Mouse (Mus musculus): ENCODE measurements around the gene Smco4.
"Not testable (repeated sequence)": the region's sequence is repeated elsewhere in the genome, so short reads cannot be mapped to it uniquely, and the experiment has no call there.

Gene Smco4

DNA sequence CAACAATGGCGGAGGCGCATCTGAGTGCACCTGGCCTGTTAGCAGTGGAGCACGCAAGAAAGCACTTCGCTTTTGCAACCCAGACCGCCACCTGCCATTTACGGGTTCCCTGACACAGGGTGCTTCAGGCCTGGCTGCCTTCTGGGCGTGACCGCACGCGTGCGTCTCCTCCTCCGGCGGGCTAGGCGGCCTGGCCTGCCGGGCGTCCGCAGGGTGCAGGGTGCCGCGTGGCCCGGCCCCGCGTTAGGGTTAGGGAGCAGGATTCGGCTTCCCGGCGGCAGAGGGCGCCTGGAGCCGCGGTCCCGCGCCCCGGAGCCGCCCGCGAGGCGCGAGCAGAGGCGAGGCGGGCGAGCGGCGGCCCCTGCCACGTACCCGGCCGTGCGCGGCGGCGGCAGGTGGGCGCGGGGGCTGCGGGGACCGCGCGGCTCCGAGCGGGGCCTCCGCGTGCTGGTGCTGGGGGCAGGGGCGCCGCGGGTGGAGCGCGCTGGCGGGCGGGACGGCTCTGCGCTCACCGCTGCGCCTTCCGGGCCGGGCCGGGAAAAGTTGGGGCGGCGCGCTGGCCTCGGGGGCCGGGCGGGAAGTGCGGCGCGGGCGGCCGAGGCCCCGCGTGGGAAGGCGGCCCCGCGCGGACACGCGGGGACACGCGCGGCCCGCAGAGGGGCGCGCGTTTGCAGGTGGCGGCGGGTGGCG is at the start of gene Smco4:
Smco4 (plus strand) TSS at position 198 of the 690 bp plus-strand sequence.
- peak; percentile 72 for DNase-seq (ENCODE audit: low read depth, low spot score)

DNA sequence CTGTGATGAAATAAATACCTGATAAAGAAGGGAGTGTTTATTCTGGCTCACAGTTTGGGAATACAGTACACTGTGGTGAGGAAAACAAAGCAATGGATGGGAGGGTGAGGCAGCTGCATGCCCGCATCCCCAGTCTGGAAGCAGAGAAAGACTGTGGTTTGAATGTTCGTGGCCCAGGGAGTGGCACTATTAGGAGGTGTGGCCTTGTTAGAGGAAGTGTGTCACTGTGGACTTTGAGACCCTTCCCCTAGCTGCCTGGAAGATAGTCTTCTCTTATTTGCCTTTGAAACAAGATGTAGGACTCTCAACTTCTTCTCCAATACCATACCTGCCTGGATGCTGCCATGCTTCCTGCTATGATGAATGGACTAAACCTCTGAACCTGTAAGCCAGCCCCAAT is 45.8 kb upstream of the Smco4 start:
- DNase-seq (ENCODE audit: low read depth, low spot score) = no peak

- no peak for DNase-seq (ENCODE audit: low read depth, low spot score)
Observed at GRCm38 (mm10) chr9:15450921-15451320, 42.3 kb upstream of the Smco4 start.

- no peak for DNase-seq (ENCODE audit: low read depth, low spot score)
Observed at GRCm38 (mm10) chr9:15472256-15472655, 21.0 kb upstream of the Smco4 start.

DNA sequence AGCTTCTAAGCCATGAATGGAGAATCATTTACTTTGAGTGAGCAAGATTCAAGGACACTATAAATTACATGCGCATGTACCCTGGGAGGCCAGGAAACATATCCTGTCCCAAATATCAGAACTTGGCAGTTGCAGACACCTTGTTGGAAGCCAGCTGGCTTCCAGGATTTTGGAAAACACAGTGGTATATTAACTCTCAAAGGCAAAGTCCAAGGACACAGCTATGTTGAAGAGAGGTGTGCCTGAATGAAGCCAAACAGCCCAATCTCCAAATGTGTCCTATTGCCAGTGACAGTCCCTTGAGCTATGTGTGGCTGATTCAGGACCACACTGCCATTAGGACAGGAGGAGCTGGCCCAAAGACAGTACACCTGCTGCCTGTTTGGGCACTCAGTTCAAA is 20.0 kb upstream of the Smco4 start:
- DNase-seq (ENCODE audit: low read depth, low spot score) = no peak

GRCm38 (mm10) chr9:15477556-15477955 is 15.7 kb upstream of the Smco4 start:
- DNase-seq (ENCODE audit: low read depth, low spot score) = no peak

DNA sequence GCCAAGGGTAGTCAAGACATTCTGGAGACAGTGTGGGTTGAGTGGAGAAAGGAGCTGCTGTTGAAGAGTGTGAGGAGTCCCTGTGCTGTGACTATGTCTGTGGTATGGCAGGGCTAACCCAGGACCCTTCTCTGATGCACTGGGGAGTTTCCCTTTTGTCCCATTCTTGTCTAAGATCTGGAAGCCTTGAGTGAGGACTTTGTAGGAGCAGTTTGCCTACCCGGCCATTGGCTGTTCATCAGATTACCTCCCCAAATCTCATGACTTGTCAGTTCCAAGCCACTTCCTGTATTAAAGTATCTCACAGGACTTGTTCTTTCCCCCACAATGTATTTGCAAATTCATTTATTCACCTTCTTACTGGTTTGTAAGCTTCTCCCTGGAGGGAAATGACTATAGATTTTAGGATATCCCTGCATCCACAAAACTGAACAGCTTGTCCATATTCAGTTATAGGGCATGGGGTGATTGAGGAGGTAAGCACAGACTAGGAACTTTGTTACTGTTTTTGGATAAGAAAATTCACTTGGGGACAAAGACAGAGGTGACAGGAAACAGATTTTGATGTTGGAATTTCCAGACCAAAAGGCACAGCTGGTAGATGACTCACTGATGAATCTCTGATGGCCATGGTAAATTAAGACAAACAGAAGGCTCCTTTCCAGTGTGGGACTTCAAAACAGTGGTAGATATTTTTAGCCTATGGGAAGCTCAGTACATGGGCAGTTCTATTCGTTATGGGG is 5.4 kb upstream of the Smco4 start:
- DNase-seq (ENCODE audit: low read depth, low spot score) = no peak

DNA sequence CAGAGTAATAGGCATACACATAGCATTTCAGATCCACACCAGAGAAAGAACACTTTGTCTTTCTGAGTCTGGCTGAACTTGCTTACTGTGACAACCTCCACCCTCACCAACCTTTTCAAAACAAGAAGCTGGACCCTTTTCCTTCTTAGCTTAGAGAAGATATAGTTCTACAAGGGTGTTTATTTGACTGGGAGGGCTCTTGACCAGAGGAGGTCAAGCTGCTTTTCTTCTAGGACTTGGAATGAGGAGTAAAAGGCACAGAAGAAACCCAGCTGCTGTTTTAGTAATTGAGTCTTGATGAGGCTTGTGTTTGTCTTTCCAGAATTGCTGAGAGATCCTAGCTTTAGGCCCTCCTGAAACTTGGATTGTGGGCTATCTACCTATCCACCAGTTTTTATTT is 3.9 kb upstream of the Smco4 start:
- no peak for DNase-seq (ENCODE audit: low read depth, low spot score)

DNA sequence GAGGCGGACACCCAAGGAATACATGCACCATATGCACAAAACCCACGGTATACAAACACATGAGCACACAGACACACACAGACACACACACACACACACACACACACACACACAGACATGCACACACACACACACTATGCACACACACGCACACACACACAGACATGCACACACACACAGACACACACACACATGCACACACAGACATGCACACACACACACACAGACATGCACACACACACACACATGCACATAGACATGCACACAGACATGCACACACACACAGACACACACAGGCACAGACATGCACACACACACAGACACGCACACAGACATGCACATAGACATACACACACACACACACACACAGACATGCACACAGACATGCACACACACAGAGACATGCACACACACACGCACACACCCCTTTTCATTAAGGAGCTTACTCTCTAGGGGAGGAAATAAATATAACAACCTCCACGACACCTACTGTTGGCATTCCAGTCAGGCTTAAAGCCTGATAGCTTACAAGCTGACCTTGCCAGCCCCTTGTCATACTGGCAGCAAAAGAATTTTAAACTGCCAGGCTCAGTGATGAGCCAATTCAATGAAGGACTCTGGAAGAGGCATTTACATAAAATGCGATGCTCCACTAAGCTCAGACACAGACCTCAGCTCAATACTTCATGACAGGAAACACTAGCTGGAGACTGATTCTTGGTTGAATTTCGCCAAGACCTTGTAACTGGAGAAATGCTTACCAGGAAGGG is 2.7 kb upstream of the Smco4 start:
- DNase-seq (ENCODE audit: low read depth, low spot score) = no peak

DNA sequence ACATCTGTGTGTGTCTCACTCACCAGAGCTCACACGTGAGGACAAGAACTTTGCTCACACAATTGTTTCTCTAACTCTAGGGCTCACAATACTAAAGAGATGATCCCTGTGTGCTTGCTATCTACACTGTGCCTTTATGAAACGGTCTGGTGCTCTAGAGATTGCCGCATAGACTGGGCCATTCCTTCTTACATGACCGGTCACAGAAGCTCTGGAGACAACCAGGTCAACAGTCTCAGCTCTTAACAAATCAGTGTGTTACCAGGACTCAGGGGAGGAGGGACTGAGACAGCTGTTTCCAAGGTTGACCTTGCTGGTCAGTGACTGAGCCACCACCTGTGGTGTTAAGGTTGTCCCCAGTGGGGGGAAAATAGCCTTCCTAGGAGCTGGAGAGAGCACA is 1.5 kb upstream of the Smco4 start:
- no peak for DNase-seq (ENCODE audit: low read depth, low spot score)

DNA sequence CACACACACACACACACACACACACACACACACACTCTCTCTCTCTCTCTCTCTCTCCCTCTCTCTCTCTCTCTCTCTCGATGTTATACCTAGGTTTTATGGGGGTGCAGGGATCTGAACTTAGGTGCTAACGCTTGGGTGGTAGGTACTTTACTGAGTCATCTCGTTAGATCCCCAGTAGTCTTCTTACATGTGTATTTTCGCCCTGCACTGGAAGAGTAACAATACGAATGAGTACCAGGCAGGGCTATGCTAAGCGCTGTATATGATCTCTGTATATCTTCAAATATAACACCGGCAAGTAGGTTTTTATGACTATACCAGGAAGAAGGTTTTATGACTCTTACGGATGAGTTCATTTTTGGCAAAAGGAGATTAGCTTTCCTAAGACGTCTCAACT is 831 bp upstream of the Smco4 start:
- DNase-seq (ENCODE audit: low read depth, low spot score) = no peak

DNA sequence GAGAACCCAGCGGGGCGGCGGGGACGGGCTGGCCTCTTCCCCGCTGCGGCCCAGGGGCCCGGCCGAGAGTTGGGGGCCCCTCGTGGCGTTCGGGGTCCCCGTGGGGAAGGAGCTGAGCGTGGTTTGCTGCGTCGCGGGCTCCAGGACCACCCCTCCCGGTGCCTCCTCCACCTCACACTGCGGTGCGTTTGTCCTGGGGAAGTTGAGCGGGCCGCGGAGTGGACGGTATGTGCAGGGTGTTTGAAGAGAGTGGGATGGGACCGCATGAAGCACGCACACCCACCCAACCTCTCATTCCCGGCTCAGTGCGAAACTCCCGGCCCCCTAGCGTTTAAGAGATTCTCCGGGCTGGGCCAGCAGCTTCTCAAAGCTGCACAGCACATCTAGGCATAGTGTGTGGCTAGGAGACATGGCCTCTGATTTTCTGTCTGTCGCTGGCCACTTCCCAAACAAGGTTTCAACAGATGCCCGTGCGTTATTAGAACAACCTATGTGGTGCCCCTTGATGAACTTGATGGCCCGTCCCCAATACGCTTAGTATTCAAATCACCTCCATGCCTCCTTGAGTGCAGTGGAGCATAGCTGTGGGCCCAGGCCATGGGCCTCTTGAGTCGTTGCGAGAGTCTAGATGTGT is 810 bp downstream of the Smco4 start:
- peak; percentile 77 for DNase-seq (ENCODE audit: low read depth, low spot score)

- not testable (repeated sequence) for DNase-seq (ENCODE audit: low read depth, low spot score)
Observed at GRCm38 (mm10) chr9:15495281-15495680, 2.0 kb downstream of the Smco4 start.

GRCm38 (mm10) chr9:15495921-15496577 is 2.8 kb downstream of the Smco4 start:
- DNase-seq (ENCODE audit: low read depth, low spot score) = peak; percentile 55

DNA sequence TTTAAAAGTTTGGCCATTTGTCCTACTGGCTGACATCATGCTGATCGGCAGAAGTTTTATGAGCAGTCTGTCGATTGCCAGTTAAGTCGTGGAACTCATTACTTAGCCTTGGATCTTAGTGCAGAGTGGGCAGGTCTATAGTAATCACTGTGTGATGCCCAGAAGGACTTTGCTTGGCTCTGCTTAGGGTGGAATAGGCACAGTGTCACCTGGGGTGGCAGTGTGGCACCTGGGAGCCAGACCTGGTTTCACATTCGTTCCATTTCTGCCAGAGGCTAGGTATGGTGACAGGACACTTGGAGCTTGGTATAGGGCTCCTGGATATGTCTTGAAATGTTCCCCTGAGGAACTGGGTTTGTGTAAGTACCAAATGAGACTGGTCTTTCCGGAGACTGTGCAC is 6.8 kb downstream of the Smco4 start:
- DNase-seq (ENCODE audit: low read depth, low spot score) = no peak

GRCm38 (mm10) chr9:15501319-15502256 is 8.4 kb downstream of the Smco4 start:
- no peak for DNase-seq (ENCODE audit: low read depth, low spot score)

DNA sequence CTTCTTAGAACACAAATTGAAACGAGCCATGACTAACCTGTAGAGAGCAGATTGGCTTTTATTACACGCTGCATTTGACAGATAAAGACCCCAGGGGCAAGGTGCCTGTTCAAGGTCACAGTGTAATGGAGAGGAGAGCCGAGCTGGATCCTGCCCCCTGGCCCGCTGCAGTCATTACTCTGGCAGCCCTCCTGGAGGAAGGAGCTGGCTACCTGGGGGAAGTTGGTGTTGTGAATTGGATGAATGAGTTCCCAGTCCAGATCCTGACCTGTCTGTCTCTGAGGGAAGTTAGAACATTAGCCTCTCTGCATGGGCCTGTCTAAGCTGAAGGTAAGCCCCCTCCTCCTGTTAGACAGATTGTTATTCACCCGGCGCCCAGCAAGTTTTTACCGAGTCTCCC is 9.2 kb downstream of the Smco4 start:
- DNase-seq (ENCODE audit: low read depth, low spot score) = no peak

- DNase-seq (ENCODE audit: low read depth, low spot score) = no peak
Observed at GRCm38 (mm10) chr9:15503307-15503706, 10.1 kb downstream of the Smco4 start.

DNA sequence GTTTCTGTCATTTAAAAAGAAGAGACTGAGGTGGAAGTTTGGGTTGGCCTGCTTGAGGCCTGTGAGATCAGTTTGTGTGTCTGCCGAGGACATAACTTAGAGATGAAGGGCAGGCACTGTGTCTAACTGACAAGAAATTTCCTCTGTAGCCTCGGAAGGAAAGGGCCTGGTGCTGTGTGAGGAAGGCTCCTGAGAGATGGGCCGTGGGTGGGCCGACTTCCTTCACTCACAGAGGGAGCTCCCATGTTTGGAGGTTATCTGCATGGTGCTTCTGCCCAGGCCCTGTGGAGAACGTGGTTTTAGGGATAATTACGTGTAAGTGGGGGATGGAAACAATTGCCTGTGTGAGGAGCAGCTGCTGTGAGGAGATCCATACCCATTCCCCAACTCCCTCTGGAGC is 10.6 kb downstream of the Smco4 start:
- DNase-seq (ENCODE audit: low read depth, low spot score) = no peak

DNA sequence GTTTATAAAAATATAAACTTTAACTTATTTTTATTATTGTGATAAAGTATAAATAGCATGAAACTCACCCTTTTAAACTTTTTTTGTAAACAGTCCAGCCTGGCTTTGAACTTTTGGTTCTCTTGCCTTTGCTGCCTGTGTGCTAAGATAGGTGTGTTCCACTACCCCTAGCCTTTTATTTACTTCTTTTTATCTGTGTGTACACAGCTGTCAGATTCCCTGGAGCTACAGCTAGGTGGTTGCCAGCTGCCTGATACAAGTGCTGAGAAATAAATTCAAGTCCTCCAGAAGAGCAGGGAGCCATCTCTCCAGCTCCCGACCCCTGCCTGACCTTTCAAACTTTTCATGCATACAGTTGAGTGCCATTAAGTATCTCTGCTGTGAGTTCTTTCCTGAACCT is 12.1 kb downstream of the Smco4 start:
- no peak for DNase-seq (ENCODE audit: low read depth, low spot score)

Measured in mesoderm, embryonic 11.5 days (tissue).